Mouse (Mus musculus): ENCODE measurements around the gene Wipf3. TPM values are rescaled to one million over a fixed set of nuclear protein-coding genes. Genes with fewer than 3 reads are reported as not detected.

Gene Wipf3
- polyA plus RNA-seq, 1 experiment from 2014 or later, result 1.0 TPM

DNA sequence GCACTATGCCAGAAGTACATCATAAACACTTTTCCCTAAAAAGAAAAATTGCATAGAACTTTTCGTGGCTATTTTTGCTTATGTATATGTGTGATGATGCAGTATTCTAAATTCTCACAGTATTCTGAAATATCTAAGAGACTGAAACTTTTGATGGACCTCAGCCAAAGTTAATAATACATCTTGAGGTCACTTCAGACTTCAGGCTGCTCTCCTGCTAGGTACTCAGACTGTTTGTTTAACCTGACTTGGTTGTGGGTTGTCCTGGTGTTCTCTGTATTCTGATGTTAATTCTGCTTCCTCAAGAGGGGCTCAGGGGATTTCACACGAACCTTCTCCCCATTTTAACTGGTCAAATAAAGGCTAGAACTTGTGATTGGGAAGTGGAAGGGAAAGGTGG lies 24.5 kb upstream of the Wipf3 start:
- no peak for DNase-seq (ENCODE audit: low spot score)
- 52% methylated on average over 2 of the region's 2 CpGs for WGBS

DNA sequence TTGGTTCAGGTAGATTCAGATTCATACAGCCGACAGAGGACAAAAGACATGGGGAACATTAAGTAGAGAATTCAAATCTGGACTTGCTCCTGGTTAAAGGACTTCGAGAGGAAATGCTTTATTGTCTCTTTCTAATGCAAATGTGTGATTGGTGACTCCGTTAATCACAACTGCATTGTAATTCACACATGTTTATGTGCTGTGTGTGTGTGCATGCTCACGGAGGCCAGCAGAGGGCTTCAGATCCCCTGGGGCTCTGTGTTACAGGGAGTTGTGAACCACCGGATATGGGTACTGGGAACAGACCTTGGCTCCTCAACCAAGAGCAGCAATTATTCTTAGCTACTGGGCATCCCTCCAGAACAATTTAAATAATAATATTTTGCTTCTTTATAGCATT lies 23.3 kb upstream of the Wipf3 start:
- peaks cover 5% of the 10 kb centered on the region for H3K4me1 ChIP-seq
- no peak overlapping the region for H3K27ac ChIP-seq
- no peak overlapping the region for H3K4me3 ChIP-seq
- 90% methylated on average over 5 of the region's 5 CpGs for WGBS
- H3K36me3 ChIP-seq, result no peaks in the 10 kb centered on the region
- no peaks in the 10 kb centered on the region for H3K27me3 ChIP-seq (ENCODE audit: insufficient read depth, poor library complexity, severe bottlenecking)
- no peaks in the 10 kb centered on the region for H3K9me3 ChIP-seq
- no peak for DNase-seq (ENCODE audit: low spot score)

More for the DNA sequence above, 24.5 kb upstream of the Wipf3 start:
- Histone ChIP-seq H3K27ac (no peak overlapping the region), H3K4me1 (peaks cover 5% of the 10 kb centered on the region), H3K36me3 (no peaks in the 10 kb centered on the region), H3K9me3 (no peaks in the 10 kb centered on the region), H3K27me3 (ENCODE audit: insufficient read depth, poor library complexity, severe bottlenecking) (no peaks in the 10 kb centered on the region), H3K4me3 (no peak overlapping the region)

DNA sequence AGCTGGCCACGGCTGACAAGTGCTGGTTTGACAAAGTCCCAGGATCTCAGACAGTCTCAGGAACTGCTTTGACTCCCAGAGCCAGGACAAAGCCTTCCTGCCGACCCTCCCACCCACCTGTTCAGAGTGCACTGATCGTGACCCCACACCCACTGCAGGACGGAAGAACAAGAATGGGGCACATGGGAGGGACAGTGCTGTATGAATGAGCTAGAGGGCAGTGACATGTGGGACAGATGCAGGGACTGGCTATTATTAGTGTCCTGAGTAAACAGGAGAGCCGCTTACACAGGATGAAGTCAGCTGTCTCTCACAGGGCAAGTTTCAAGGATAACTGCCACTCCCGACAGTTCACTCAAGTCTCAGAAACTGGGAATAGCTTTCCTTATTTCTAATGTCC lies 20.1 kb upstream of the Wipf3 start:
- H3K4me1 ChIP-seq, result peaks cover 5% of the 10 kb centered on the region
- H3K36me3 ChIP-seq, result no peaks in the 10 kb centered on the region
- peak overlapping the region; percentile 59; the same call in 1 of the 2 replicates for H3K27ac ChIP-seq
- H3K9me3 ChIP-seq, result no peaks in the 10 kb centered on the region
- no peak overlapping the region for H3K4me3 ChIP-seq
- WGBS, result 39% methylated on average over 6 of the region's 6 CpGs
- DNase-seq (ENCODE audit: low spot score), result no peak
- H3K27me3 ChIP-seq (ENCODE audit: insufficient read depth, poor library complexity, severe bottlenecking), result no peaks in the 10 kb centered on the region

DNA sequence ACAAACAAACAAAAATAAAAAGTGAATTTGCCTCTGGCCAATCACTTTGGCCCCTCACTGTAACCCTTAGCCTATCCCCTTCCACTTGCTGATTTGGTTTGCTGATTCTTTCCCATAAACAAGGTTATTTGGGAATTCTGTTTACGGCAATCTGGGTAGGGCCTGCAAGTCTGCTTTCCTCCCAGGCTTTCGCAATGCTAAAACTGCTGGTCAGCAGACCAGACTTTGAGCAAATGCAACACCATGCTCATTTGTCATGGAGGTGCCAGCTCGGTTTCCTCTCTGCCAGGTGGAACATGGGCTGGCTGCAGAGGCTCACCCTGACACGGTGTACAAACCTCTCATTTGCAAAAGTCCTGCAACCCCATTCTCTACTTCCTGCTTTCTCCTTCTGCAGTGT lies 19.0 kb upstream of the Wipf3 start:
- Histone ChIP-seq H3K4me1 (peaks cover 5% of the 10 kb centered on the region), H3K9me3 (no peaks in the 10 kb centered on the region), H3K36me3 (no peaks in the 10 kb centered on the region), H3K27me3 (ENCODE audit: insufficient read depth, poor library complexity, severe bottlenecking) (no peaks in the 10 kb centered on the region), H3K27ac (no peak overlapping the region), H3K4me3 (no peak overlapping the region)
- WGBS, result 78% methylated on average over 4 of the region's 4 CpGs
- DNase-seq (ENCODE audit: low spot score), result no peak

DNA sequence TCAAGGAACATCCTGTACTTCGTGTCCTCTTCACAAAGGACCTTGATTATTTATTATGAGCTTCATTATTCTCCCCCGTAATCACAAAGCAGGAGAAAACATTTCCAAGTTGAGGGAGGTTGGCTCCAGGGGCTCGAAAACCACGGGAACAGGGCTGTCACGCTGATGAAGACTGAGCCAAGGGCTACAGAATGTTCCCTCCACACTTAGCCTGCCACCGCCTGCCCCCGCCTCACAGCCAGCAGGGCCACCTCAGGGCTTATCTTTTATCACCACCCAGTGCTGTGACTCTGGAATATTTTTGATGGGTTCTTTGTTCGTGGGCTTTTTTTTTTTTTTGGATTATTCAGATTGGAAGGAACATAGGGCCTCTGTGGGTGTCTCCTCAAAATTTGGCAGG lies 17.8 kb upstream of the Wipf3 start:
- Histone ChIP-seq H3K4me3 (no peak overlapping the region), H3K27ac (no peak overlapping the region), H3K27me3 (ENCODE audit: insufficient read depth, poor library complexity, severe bottlenecking) (no peaks in the 10 kb centered on the region), H3K36me3 (no peaks in the 10 kb centered on the region), H3K9me3 (no peaks in the 10 kb centered on the region), H3K4me1 (peaks cover 5% of the 10 kb centered on the region)
- no peak for DNase-seq (ENCODE audit: low spot score)
- 65% methylated on average over 8 of the region's 8 CpGs for WGBS

DNA sequence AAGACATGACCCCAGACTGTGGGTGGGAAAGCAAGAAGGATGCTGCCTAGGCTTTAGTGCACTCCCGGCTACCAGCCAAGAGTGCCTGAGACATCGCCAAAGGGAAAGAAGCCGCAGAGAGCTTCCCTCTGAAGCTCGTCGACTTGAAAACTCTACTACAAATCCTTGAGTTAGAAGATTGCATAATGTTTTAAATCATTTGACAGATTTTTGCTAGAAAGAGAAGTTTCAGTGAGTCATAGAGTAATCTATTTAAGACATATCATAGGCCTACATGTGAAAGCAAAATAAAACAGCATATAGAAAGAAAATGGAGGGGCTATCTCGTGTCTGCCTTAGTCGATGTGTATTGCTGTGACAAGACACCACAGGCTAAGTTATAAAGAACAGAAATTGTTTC lies 16.5 kb upstream of the Wipf3 start:
- Histone ChIP-seq H3K36me3 (no peaks in the 10 kb centered on the region), H3K27me3 (ENCODE audit: insufficient read depth, poor library complexity, severe bottlenecking) (no peaks in the 10 kb centered on the region), H3K9me3 (no peaks in the 10 kb centered on the region), H3K4me3 (no peak overlapping the region), H3K4me1 (peaks cover 5% of the 10 kb centered on the region), H3K27ac (no peak overlapping the region)
- no peak for DNase-seq (ENCODE audit: low spot score)
- WGBS, result 81% methylated on average over 7 of the region's 7 CpGs

DNA sequence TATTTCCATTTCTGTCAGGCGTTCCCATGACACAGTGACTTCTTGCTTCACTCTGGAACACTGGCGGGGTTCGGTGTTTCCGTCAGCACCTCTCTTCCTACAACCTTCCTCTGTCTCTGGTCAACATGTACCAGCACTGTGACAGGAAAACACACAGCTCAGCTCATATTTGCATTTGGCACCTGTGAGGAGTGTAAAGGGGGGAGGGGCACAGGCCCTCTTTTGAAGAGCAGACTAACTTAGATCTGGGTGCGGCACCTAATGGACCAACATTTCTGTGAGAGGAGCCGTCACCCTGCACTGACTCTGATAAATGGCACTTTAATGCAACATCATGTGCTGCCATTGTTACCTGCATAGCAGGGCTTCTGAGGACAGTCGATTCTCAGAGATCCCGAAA lies 4.2 kb upstream of the Wipf3 start:
- 77% methylated on average over 8 of the region's 8 CpGs for WGBS
- Histone ChIP-seq H3K27me3 (ENCODE audit: insufficient read depth, poor library complexity, severe bottlenecking) (peaks cover 20% of the 10 kb centered on the region), H3K4me3 (no peak overlapping the region), H3K36me3 (no peaks in the 10 kb centered on the region), H3K4me1 (peaks cover 16% of the 10 kb centered on the region), H3K9me3 (no peaks in the 10 kb centered on the region), H3K27ac (no peak overlapping the region)
- no peak for DNase-seq (ENCODE audit: low spot score)

DNA sequence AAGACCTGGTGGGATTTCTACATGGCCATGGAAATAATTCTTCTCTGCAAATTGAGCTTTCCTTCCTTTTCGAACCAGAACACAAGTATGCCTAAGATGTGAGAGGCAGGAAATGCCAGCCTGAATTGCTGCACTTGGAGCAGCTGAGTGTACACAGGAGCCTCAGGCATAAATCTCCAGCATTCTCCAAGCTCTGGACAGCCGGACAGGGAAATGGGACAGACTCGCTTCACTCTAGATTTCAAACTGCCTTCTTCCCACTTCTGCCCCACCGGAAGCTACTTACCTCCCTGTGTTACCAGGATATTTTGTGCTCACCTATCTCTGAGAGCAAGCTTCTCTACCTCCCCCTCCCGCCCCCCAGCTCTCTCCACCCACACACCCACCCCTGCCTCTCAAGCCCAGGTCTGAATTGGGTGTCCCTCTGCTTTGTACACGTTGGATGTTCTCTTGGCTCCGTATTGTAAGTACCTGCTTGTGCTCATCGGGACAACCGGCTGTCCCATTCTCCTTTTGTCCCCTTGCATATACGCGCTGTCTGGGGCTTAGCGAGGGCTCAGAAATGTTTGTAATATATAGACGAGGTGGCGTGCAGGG lies 455 bp upstream of the Wipf3 start:
- H3K27ac ChIP-seq, result peak overlapping the region; percentile 83
- H3K4me3 ChIP-seq, result peak overlapping the region; percentile 69
- no peak for DNase-seq (ENCODE audit: low spot score)
- WGBS, result 6% methylated on average over 14 of the region's 14 CpGs
- H3K9me3 ChIP-seq, result no peaks in the 10 kb centered on the region
- peaks cover 32% of the 10 kb centered on the region for H3K4me1 ChIP-seq
- H3K27me3 ChIP-seq (ENCODE audit: insufficient read depth, poor library complexity, severe bottlenecking), result peaks cover 39% of the 10 kb centered on the region
- H3K36me3 ChIP-seq, result no peaks in the 10 kb centered on the region

DNA sequence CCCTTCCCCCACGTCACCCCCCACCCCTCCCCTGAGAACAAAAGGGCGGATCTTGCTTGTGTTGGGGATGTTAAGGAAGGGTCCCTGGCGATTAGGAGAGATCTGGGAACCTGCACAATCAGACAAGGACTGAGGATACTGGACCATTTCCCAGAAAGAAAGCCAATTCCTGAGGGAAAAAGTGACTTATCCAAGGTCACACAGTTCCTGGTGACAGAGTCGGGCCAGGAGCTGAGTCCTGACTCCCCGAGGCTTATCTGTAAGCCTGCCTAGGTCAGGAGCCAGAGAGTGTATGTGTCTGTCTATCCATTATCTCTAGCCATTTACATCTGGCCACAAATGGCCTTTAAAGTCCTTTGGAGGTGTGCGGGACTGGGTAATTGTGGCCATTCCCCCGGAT lies 818 bp downstream of the Wipf3 start:
- Histone ChIP-seq H3K9me3 (no peaks in the 10 kb centered on the region), H3K27me3 (ENCODE audit: insufficient read depth, poor library complexity, severe bottlenecking) (peaks cover 39% of the 10 kb centered on the region), H3K36me3 (no peaks in the 10 kb centered on the region), H3K27ac (peak overlapping the region; percentile 83), H3K4me3 (peak overlapping the region; percentile 69), H3K4me1 (peaks cover 39% of the 10 kb centered on the region)
- 13% methylated on average over 7 of the region's 7 CpGs for WGBS
- no peak for DNase-seq (ENCODE audit: low spot score)

DNA sequence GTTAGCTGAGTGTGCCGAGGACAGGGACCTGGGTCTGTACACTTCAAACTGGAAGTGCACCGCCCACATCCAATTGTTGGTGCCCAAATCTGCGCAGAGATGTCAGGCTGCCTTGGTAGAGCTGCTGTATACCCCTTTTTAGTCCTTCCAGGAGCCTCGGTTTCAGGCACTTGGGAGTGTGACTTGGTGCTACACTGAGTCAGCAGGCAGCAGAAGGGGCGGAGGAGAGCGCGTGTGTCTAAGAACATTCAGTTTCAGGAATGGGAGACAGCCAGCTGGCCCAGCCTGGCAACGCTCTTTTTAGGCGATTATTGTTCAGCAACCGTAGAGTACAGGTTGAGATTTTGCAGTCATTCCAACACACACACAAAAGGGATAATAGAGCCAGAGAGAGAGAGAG lies 2.4 kb downstream of the Wipf3 start:
- Histone ChIP-seq H3K4me1 (peaks cover 49% of the 10 kb centered on the region), H3K4me3 (no peak overlapping the region), H3K36me3 (no peaks in the 10 kb centered on the region), H3K27me3 (ENCODE audit: insufficient read depth, poor library complexity, severe bottlenecking) (peaks cover 39% of the 10 kb centered on the region), H3K9me3 (no peaks in the 10 kb centered on the region), H3K27ac (no peak overlapping the region)
- WGBS, result 76% methylated on average over 10 of the region's 10 CpGs
- no peak for DNase-seq (ENCODE audit: low spot score)

DNA sequence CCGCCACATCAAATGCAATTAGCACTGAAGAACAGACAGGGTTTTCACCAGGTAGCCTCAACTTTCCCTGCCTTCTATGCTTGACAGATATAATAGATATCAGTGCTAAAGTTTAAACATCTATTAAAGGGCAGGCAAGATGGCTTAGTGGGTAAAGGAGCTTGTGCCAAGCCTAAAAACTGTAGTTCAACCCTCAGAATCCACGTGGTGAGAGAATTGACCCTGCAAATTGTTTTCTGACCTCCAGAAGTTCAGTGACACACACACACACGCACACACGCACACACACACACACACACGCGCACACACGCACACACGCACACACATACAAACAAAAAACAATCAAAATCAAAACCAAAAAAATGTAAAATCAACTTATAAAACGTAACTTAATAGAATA lies 2.8 kb downstream of the Wipf3 start:
- Histone ChIP-seq H3K36me3 (no peaks in the 10 kb centered on the region), H3K4me1 (peaks cover 49% of the 10 kb centered on the region), H3K9me3 (no peaks in the 10 kb centered on the region), H3K27me3 (ENCODE audit: insufficient read depth, poor library complexity, severe bottlenecking) (peaks cover 39% of the 10 kb centered on the region), H3K4me3 (no peak overlapping the region), H3K27ac (no peak overlapping the region)
- no peak for DNase-seq (ENCODE audit: low spot score)
- 86% methylated on average over 9 of the region's 9 CpGs for WGBS

DNA sequence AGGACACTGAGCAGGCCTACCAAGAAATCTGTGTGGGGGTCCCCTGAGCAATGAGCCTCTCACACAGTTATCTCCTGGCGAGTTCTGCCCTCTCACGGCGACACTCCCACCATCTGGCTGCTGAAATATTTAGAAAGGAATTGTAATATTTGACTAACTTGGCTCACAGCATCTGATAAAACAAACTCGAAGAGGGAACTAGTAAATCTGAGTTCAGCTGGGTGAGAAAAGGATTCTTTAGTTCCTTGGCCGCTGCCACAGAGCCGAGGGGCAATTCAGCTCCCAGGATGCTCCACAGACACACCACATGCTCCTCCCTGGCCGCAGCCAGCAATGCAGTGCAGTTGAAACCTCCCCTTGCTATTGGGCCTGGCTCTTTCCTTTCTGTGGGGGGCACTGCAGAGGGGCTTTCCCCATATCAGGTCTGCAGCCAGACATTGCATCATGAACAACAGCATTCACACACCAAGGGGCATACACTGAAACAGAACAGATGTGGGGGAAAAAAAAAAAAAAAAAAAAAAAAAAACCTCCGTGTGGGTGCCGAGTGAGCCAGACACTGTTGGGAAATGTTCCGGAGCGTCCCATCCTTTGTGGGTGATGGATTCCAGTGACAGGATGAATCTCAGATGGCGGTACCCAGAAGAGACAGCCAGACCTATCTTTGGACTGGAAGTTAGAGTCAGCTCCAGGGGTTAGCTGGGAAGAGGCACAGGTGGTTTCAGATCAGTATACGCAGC lies 3.6 kb downstream of the Wipf3 start:
- Histone ChIP-seq H3K4me3 (no peak overlapping the region), H3K27ac (no peak overlapping the region), H3K4me1 (peaks cover 49% of the 10 kb centered on the region), H3K36me3 (no peaks in the 10 kb centered on the region), H3K27me3 (ENCODE audit: insufficient read depth, poor library complexity, severe bottlenecking) (peaks cover 36% of the 10 kb centered on the region), H3K9me3 (no peaks in the 10 kb centered on the region)
- WGBS, result 38% methylated on average over 13 of the region's 13 CpGs
- no peak for DNase-seq (ENCODE audit: low spot score)

DNA sequence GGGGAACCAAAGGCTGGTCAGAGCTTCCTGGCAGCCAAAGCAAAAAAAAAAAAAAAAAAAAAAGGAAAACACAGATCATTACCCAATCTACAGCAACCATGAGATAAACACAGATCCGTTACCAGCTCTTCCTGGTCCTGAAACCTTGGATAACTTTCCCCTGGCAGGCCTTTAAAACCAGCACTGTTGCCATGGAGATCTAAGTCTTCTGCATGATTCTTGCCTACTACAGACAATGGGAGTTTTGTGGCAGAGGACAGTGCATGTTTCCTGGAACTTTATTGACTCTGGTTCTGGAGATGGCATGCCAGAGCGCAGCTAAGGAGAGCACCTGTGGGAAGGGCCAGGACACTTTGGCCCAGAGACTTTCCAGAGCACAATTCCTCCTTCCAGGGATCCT lies 4.8 kb downstream of the Wipf3 start:
- H3K27me3 ChIP-seq (ENCODE audit: insufficient read depth, poor library complexity, severe bottlenecking), result peaks cover 24% of the 10 kb centered on the region
- H3K9me3 ChIP-seq, result no peaks in the 10 kb centered on the region
- H3K4me1 ChIP-seq, result peaks cover 43% of the 10 kb centered on the region
- DNase-seq (ENCODE audit: low spot score), result no peak
- 60% methylated on average over 2 of the region's 2 CpGs for WGBS
- no peaks in the 10 kb centered on the region for H3K36me3 ChIP-seq
- no peak overlapping the region for H3K4me3 ChIP-seq
- no peak overlapping the region for H3K27ac ChIP-seq
